Mouse (Mus musculus) lung, postnatal 0 days (tissue): Measurements from ENCODE around the gene Cog5.

Experiments used
- CTCF ChIP-seq: IDR thresholded peaks from 2 replicates; pipeline ENCODE4 v1.5.1; 2016; ENCODE audit warnings: antibody characterized with exemption, mild to moderate bottlenecking
- EP300 ChIP-seq: IDR thresholded peaks from 2 replicates; pipeline ENCODE4 v1.6.1; 2016; ENCODE audit warnings: antibody characterized with exemption, mild to moderate bottlenecking, control low read depth

GRCm38 (mm10) chr12:31896295-31896694 is 241.6 kb downstream of the Cog5 start:
- TF ChIP-seq CTCF: no peak
- no peak for TF ChIP-seq EP300
